Mouse (Mus musculus) cerebellum, adult 18-20 months (tissue): ENCODE data around the gene Plcxd2.
A peak's percentile ranks its signal among the peaks of the same experiment; 100 is the strongest.

Source experiments
- DNase-seq, 2 experiments: peaks; one replicate each; pipeline ENCODE4 v3.0.0; 2021

Gene Plcxd2

DNA sequence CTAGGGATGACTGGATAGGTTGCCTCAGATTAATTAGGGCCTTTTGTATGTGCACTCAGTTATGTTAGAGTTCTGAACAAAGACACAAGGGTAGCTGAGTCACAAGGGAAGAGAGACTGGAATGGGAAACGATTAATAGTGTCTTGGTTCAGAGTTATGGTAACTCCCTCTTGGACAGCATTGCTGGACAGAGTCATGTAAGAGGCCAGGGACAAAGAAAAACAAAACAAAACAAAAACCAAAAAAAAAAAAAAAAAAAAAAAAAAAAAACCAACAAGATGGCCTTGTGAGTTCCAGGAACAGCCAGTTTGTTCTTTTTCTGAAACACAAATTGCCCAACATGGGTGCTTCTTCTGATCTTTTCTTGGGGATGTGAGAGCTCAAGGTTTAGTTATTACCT, 23.8 kb downstream of the Plcxd2 start:
- DNase-seq: no peak

DNA sequence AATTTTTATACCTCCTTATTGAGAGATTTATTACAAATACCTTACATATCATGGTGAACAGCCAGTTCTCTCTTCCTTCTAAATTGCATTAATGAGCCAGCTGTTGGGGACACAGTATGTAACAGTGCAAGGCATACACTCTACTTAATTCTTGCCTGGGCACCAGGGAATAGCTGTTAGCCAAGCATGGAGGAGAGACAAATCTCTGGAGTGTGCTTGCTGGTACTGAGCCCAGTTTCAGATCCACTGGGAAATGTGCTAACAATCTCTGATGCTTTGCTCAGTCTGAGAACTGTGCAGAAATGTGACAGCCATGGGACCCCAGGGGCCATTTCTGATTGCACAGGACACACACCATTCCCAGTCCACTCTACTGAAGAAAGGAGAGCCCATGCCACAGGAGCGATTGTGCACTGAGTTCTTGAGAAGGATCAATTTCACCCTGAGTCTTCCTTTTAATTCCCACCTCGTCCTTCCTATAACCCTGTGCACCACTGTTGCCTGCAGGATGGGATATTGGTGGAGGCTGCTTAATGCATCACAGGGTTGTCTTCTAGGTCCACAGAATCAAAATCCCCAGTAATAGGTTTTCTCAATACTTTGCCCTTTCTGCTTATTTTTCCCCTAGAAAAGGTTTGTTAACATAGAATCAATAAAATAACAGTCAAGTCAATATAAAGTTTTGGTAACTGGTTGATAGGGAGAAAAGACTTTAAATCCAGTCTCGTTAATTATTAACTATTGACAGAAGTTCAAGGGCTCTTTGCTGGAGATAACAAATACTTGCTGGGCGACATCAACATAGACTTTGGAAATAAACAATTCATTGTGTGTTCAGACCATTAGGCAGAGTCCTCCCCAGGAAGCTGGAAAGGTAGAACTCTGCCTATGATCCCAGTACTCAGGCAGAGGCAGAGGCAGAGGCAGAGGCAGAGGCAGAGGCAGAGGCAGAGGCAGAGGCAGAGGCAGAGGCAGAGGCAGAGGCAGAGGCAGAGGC, 25.1 kb downstream of the Plcxd2 start:
- DNase-seq: no peak

DNA sequence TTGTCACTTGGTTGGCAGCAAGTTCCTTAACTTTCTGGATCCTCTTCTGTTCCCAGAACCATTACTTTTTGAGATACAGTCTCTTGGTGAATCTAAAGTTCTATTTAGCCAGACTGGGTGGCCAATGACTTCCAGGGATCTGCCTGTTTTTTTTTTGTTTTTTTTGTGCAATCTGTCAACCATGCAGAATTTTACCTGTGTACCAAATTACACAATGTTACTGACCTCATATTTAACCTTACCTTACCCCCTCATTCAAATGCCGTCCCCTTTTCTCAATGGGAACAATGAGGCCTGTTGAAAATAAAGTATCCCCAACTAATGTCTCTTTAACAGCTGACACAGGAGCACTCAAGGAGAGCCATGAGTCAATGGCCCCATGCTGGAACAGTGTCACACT, 33.8 kb downstream of the Plcxd2 start:
- no peak for DNase-seq

DNA sequence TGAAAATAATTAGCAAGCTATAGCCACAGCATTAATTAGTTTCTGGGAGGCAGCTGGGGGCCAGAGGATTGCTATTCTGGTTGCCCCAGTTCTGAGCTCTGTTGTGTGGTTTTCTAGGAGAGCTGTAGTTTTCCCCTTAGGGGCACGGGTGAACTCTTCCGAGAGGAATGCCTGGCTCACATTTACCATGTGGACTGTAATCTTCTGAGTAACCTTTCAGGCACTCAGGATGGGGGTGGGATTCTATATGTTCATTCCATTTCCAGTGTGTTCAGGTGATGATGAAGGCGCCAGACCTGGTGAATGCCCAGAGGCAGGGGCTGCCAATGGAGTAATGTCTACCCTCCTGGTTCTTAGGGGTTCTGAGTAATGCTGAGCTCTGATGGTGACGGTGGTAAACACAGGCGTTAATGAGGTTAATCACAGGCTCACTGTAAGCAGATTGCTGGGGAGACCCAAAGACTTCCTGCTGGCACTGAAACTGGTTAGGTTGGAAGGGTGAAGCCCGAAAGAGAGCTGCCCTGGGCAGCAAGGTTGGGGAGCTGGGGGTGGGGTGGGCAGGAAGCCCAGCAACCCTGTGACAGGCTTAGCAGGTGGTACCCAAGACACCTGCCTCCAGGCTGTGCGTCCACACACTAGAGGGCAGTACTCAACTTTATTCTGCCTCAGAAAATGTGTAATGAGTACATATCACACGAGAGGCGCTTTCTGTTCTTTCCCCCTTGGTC, 35.9 kb downstream of the Plcxd2 start:
- DNase-seq: peak; percentile 44 to 50

DNA sequence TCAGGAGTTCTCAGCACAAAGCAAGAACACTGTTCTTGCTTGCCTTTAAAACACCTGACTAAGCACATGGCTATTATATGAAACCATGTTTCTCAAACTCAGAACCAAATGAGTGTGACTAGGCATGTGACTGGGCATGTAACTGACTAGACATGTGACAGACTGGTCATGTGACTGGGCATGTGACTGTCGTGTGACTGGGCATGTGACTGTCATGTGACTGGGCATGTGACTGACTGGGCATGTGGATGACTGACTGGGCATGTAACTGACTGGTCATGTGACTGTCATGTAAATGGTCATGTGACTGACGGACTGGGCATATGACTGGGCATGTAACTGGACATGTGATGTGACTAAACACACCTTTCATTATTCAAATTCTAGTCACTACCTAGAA, 39.8 kb downstream of the Plcxd2 start:
- DNase-seq: no peak

DNA sequence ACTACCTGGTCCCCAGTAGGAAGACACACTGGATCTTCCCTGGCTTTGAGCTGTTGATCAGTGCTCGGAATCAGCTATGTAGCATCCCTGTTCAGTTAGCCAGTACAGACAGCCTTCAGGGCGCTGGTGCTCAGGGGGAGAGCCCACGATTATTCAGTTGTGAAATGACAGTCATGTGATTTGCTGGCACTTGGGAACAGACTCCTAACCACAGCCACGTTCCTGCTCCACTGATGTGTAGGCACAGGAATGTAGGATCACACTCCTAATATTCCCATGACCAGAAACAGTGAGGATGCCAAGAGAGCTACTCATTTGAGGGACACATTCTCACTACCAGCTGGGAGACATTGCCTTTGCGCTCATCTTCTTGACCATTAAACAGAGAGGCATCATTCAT, 41.3 kb downstream of the Plcxd2 start:
- DNase-seq: no peak

DNA sequence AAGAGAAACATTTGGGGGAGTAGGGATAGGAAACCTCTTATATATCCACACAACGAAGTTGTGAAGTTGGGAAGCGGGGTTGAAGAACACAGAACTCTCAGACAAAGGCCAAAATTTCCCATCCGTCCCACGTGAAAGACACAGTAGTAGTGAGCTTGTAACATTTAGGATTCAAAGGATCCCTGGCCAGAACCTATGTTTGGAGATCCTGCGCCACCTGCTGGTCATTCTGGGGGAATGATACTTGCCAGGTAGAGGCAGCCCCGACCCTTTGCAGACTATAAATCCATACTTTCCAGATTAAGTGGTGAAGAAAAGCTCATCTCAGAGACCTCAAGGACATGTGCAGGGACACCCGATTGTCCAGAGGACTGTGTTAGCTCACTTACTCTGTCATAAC, 42.5 kb downstream of the Plcxd2 start:
- DNase-seq: peak; percentile 71 to 80

DNA sequence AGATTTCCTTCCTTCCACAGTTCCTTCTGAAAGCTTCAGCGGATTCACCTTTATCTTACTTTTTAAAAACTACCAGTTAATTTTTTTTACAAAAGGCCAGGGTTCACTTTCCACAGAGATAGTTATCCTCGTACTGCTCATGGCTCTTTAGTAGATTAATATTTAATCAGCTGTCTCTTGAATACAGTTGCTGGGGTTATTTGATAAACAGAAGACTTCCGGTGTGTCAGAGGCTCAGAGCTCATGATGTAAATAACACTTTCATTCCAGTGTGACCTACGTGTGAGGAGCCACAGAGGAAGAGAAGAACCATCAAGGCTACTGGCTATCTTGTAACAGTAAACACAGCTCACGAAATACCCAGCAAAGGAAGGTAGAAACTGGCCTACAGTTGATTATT, 43.4 kb downstream of the Plcxd2 start:
- no peak for DNase-seq

DNA sequence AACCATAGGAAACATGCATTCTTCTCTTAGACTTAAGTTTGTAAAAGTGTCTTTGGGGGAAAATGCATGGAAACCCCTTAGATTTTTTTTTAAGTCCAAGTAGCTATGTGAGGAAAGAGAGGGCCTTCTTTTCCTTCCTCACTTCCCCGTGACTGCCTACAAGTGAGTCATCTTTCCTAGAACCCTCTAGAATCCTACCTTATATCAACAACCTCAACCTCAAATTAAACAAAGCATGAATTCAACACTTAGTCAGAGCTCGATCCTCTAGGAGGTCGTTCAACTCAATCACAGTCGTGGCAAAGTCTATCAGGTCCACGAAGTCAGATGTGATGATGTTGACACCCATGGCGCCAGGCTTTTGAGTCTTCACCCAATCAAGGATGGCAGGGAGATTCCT, 45.2 kb downstream of the Plcxd2 start:
- no peak for DNase-seq

DNA sequence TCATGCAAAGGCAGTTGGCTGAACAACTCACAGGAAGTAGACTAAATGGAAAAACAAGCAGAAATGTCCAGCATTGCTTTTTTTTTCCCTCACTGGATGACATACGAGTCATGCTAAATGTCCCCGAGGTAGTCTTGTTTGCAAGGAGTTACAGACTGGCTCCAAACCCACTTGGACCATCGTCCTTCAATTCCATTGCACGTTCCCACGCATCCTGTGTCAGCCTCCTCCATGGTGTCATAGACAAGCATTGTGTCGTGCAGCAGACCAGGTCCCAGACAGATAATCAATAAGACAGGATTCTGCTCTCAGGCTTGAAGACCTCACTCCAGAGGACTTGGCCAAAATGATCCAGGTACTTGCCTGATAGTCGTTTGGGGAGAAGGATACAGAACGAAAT, 46.2 kb downstream of the Plcxd2 start:
- no peak for DNase-seq

DNA sequence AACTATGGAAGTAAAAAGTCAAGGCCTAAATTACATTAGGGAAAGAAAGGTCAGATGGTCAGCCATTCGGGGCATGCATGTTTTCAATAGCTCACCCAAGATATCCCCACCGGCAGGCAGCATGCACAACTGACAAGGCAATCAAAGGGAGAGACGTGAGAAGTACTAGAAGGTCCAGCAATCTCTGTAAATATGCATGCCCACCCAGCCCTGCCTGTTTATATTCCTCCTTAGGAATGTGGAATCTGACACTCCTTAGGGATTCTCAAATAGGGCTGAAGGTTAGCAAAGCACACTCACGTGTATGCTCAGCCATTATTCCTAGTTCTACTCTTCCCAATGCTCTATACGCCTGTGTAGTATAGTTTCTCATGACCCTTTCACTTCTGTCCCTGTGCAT, 46.9 kb downstream of the Plcxd2 start:
- no peak for DNase-seq

DNA sequence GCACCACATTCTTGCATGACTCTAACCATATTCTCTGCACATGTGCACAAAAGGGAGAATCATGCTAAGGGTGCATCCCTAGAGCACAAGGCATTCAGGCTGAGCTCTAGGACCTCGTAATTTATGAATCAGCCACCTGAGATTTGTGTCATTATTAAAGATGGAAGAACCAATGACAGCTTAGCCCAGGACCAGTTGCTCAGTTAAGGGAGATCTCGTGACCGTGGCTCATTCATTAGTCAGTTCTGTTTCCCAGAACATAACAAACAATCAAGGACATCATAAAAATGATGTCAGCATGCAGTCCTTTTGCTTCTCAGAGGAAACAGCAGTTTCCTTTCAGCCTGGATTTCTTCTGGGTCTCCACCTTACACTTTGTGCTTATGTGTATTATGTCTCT, 49.0 kb downstream of the Plcxd2 start:
- DNase-seq: no peak

DNA sequence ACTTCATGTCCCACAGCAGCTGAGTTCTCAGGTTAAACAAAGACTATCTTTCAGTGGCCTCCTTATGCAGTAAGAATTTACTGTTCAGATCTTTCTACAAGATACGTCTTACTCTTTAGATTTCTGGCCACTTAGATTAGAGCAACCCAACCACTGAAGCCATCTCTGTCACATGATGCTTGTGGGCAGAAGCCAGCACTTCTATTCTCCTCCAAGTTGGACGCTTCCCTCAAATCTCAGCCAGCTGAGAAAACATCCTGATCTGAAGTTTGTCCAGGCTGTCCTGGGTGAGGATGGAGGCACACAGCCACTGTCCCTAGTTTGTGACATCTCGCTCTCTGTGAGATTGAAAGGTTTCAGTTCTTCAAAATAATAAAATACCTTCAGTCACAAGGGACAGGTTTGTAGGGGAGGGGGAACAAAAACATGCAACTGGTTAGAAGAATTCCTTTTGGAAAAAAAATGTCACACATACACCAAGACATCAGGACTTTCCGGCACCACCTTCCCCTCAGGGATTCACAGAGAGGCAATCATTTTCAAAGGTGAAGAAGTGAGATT, 53.5 kb downstream of the Plcxd2 start:
- no peak for DNase-seq

DNA sequence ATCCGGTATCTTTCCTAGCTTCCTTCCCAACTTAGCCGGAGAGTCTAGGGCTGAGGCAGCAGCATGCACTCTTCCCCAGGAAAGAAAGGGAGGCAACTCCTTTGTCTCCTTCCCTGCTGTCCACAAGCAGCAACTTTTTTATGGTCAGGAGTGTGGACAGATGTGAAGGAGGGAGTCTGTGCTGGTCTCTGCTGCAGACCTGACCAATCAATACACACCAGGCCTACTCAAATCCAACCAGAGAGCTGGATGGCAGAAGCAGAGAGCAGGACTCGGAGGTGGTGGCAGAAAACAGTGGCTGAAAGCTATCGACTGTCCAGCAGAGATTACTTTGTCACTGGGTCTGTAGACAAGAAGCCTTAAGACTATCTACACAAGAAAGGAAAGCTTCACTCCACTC, 56.6 kb downstream of the Plcxd2 start, which contains the start of gene Phldb2:
Gene Phldb2, minus strand, starts transcription at position 205 of the 400 bp plus-strand sequence.
- no peak for DNase-seq

DNA sequence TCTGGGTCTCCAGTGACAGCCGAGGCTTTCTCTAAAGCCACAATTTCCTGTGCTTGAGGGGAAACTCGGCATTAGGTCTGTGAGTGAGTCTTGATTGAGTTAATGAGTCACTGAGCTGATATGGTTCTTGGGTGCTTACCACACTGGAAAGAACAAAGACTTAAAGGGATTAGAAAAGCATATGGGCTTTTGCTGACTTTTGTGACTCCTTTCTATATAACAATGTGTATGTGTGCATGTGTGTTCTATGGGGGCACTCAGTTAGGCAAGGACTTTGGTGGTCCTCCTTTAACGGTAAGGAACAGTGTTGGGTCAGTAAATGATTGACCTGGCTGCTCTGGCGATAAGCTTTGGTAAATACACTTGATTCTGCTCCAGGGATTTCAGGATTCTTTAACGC, 57.5 kb downstream of the Plcxd2 start:
- DNase-seq: no peak

DNA sequence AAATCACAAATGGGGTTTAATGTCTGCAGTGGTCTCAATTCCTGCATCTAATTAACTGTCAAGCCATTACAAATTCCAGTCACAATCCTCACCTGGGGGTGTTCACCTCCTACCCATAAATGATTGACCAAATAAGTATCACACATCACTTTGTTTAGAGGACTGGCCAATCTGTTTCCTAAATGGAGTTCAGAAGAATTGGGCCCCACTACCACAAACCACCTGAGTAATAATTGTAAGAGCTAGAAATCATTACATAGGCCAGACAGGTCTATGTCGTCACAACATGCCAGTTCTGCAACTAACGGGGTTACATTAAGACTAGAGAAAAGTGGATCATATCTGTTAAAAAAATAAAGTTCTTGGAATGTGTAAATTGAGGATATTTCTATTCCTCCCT, 58.0 kb downstream of the Plcxd2 start:
- no peak for DNase-seq

DNA sequence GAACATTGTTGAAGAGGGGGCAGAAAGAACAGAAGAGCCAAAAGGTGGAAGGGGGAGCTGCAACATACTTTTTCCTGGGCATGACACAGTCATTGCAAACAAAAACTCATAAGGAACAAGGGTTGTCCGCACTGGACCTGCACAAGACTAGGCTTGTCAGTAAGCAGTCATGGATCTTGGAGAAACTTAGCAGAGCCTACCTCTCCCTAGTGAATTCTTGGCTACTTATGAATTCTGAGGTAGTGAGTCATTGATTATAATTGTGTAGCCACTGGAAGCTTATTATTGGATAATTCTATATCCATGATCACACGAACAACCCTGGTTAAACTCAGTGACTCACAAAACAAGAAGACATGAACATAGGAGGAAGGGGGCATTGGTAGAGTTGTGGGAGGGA, 63.7 kb downstream of the Plcxd2 start:
- DNase-seq: no peak

DNA sequence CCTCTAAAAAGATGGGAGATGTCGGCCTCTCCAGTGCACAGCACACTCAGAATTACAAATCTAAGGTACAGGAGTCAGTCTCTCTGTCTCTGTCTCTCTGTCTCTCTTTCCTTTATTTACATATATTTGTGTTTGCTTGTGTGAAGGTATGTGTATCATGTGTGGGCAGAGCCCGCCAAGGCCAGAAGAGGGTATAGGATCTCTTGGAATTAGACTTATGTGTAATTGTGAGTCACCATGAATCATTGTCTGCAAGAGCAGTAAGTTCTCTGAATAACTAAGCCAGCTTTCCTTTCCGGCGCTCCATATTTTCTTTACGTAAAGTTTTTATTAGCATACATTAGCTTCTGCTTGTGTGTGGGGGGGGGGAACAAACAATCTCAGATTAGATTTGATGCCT, 64.4 kb downstream of the Plcxd2 start:
- no peak for DNase-seq

DNA sequence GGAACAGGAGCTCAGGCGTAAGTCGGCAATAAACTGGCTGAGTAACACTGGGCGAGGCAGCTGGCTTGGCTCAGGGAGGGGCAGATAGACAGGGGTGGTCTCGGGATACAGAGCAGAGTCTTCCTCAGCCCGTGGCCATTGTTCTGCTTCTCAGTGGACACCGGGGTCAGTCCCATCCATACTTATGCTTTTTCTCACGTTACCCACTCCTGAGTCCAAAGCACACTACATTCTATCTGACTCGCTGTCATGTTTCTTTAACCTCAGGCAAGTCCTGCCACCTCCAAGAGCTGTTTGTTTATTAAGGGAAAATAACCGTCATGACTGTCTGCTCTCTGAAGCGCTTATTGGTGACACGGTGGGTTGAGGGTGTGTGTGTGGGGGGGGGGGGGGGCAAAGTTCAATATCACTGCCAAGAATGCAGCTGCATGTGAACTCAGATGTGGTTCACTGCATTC, 64.8 kb downstream of the Plcxd2 start:
- DNase-seq: no peak

DNA sequence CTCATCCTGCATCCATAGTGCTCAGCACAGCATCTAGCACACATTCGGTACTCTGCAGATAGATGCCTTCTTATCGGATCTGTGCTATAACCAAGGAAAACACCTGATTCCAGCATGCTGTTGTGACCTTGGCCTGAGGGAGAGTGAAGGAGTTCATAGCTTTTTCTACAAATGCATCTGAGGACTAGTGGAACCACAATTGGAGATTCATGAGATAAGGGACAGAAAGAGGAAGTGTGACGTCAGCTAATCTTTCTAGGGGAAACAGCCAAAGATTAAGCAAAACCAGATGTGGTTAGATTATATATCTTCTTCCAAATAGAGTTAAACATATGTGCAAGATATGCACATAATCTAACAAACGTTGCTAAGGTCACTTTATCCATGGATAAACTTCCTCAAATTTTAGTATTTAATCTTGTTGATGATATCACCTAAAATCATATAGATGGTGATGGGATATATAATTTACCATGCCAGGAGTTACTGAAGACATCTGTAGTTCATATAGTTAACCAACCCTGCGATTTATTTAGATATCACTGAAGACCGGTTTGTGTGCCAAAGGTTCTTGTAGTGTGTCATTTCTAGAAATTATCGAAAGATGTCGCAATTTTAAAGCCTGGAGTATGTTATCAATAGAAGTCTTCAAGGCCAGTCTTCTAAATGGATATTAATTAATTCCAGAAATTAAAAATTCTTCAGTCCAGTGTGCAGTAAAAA, 67.7 kb downstream of the Plcxd2 start:
- DNase-seq: no peak

DNA sequence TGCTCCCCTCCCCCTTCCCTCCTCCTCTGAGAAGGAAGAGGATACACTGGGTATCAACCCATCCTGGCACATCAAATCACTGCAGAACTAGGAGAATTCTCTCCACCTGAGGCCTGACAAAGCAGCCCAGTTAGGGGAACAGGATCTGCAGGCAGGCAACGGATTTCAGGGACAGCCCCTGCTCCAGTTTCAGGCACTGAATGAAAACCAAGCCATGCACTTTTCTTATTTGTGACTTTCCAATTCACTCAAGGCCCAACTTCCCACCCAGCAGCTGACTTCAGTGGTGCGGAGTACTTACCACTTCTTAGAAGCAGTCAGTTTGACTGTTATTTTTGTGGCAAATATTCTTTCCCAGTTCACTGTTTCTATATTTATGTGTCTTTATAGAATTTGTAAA, 69.3 kb downstream of the Plcxd2 start:
- no peak for DNase-seq

DNA sequence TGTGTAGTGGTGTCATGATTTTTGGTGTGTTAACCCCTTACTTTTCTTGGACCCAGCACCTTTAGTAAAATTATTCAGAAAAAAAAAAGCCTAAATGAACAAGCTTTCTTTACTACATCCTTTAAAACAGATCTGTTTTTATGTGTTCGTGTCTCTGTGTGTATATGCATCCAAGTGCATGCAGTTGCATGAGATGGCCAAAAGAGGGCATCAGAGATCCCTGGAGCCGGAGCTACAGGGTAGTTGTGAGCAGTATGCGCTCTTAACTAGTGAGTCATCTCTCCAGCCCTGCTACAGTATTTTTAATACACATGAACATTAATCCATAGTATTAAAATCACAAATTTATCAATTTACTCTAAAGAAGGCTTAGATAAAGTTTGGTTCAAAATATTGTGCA, 70.6 kb downstream of the Plcxd2 start:
- DNase-seq: no peak

DNA sequence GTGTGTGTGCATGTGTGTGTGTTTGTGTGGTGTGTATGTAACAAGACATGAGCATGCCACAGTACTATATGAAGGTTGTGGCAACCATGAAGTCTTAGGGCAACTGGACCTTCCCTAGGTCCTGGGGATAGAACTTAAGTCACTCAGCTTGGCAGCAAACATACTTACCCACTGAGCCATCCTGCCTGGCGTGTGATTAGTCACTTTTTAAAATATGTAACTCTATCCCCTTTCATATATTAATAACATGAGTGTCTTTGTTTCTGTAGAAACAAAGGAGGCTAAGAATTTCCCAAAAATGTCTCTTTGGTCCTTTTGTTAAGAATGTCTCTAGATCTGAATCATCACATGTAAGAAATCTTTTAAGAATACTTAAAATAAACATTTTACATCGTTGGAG, 72.6 kb downstream of the Plcxd2 start:
- DNase-seq: no peak
